Mouse (Mus musculus): Measurements from ENCODE around the gene Ltbp4. TPM values are rescaled to one million over a fixed set of nuclear protein-coding genes. Genes with fewer than 3 reads are reported as not detected.

Ltbp4 gene
- polyA plus RNA-seq, 1 experiment = 28.2 TPM

GRCm38 (mm10) chr7:27326101-27326880 is 11.2 kb downstream of the Ltbp4 start:
- no peaks in the 10 kb centered on the region; the same call in 1 of the 2 replicates for H3K27me3 ChIP-seq (ENCODE audit: control insufficient read depth, insufficient read depth, low read length)
- TF ChIP-seq CTCF (IDR thresholded peaks at IDR 0.05; ENCODE audit: borderline replicate concordance, insufficient read depth, low read depth, low read length) (no peak), POLR2A (IDR thresholded peaks at IDR 0.05; ENCODE audit: borderline replicate concordance, insufficient read depth, low read length) (no peak)
- H3K4me3 ChIP-seq (replicated peaks; ENCODE audit: insufficient read depth, low read depth, low read length) = no peak overlapping the region
- WGBS = 77% methylated on average over 34 of the region's 34 CpGs
- DNase-seq = peak; percentile 65 to 75
- peaks cover 11% of the 10 kb centered on the region for H3K4me1 ChIP-seq (ENCODE audit: control insufficient read depth, insufficient read depth, low read length)
- no peak overlapping the region for H3K27ac ChIP-seq (ENCODE audit: insufficient read depth, low read length)

- Histone ChIP-seq H3K4me3 (replicated peaks; ENCODE audit: insufficient read depth, low read depth, low read length) (peak overlapping the region; percentile 12), H3K27ac (ENCODE audit: insufficient read depth, low read length) (no peak overlapping the region), H3K4me1 (ENCODE audit: control insufficient read depth, insufficient read depth, low read length) (peaks cover 7% of the 10 kb centered on the region), H3K27me3 (ENCODE audit: control insufficient read depth, insufficient read depth, low read length) (no peaks in the 10 kb centered on the region; the same call in 1 of the 2 replicates)
- WGBS = 8% methylated on average over 24 of the region's 24 CpGs
- peak; percentile 61 to 68 for DNase-seq
- TF ChIP-seq CTCF (IDR thresholded peaks at IDR 0.05; ENCODE audit: borderline replicate concordance, insufficient read depth, low read depth, low read length) (no peak), POLR2A (IDR thresholded peaks at IDR 0.05; ENCODE audit: borderline replicate concordance, insufficient read depth, low read length) (no peak)
Measured at GRCm38 (mm10) chr7:27325697-27326096, 11.8 kb downstream of the Ltbp4 start.

- TF ChIP-seq CTCF (IDR thresholded peaks at IDR 0.05; ENCODE audit: borderline replicate concordance, insufficient read depth, low read depth, low read length) (no peak), POLR2A (IDR thresholded peaks at IDR 0.05; ENCODE audit: borderline replicate concordance, insufficient read depth, low read length) (no peak)
- no peaks in the 10 kb centered on the region for H3K27me3 ChIP-seq (ENCODE audit: control insufficient read depth, insufficient read depth, low read length)
- no peak for DNase-seq
- H3K4me1 ChIP-seq (ENCODE audit: control insufficient read depth, insufficient read depth, low read length) = peaks cover 7% of the 10 kb centered on the region
- H3K27ac ChIP-seq (ENCODE audit: insufficient read depth, low read length) = no peak overlapping the region
- WGBS = 47% methylated on average over 18 of the region's 20 CpGs
- H3K4me3 ChIP-seq (replicated peaks; ENCODE audit: insufficient read depth, low read depth, low read length) = no peak overlapping the region
Measured at GRCm38 (mm10) chr7:27324928-27325327, 12.6 kb downstream of the Ltbp4 start.

GRCm38 (mm10) chr7:27324161-27324560 is 13.3 kb downstream of the Ltbp4 start:
- H3K27me3 ChIP-seq (ENCODE audit: control insufficient read depth, insufficient read depth, low read length) = no peaks in the 10 kb centered on the region
- no peak for DNase-seq
- H3K4me3 ChIP-seq (replicated peaks; ENCODE audit: insufficient read depth, low read depth, low read length) = no peak overlapping the region
- H3K27ac ChIP-seq (ENCODE audit: insufficient read depth, low read length) = no peak overlapping the region
- 97% methylated on average over 11 of the region's 11 CpGs for WGBS
- 0 out of 2 replicates have a peak, but pooled peaks cover 3% of the 10 kb centered on the region for H3K4me1 ChIP-seq (ENCODE audit: control insufficient read depth, insufficient read depth, low read length)
- TF ChIP-seq POLR2A (IDR thresholded peaks at IDR 0.05; ENCODE audit: borderline replicate concordance, insufficient read depth, low read length) = no peak
- no peak for TF ChIP-seq CTCF (IDR thresholded peaks at IDR 0.05; ENCODE audit: borderline replicate concordance, insufficient read depth, low read depth, low read length)

GRCm38 (mm10) chr7:27323001-27323400 is 14.5 kb downstream of the Ltbp4 start:
- Histone ChIP-seq H3K4me3 (replicated peaks; ENCODE audit: insufficient read depth, low read depth, low read length) (no peak overlapping the region), H3K27ac (ENCODE audit: insufficient read depth, low read length) (no peak overlapping the region), H3K27me3 (ENCODE audit: control insufficient read depth, insufficient read depth, low read length) (no peaks in the 10 kb centered on the region), H3K4me1 (ENCODE audit: control insufficient read depth, insufficient read depth, low read length) (0 out of 2 replicates have a peak, but pooled peaks cover 3% of the 10 kb centered on the region)
- DNase-seq = no peak
- TF ChIP-seq CTCF (IDR thresholded peaks at IDR 0.05; ENCODE audit: borderline replicate concordance, insufficient read depth, low read depth, low read length) = no peak
- TF ChIP-seq POLR2A (IDR thresholded peaks at IDR 0.05; ENCODE audit: borderline replicate concordance, insufficient read depth, low read length) = no peak
- 77% methylated on average over 5 of the region's 5 CpGs for whole genome bisulfite sequencing

GRCm38 (mm10) chr7:27322291-27322690 is 15.2 kb downstream of the Ltbp4 start:
- WGBS = 38% methylated on average over 13 of the region's 13 CpGs
- TF ChIP-seq CTCF (IDR thresholded peaks at IDR 0.05; ENCODE audit: borderline replicate concordance, insufficient read depth, low read depth, low read length) (no peak), POLR2A (IDR thresholded peaks at IDR 0.05; ENCODE audit: borderline replicate concordance, insufficient read depth, low read length) (no peak)
- Histone ChIP-seq H3K27me3 (ENCODE audit: control insufficient read depth, insufficient read depth, low read length) (no peaks in the 10 kb centered on the region), H3K27ac (ENCODE audit: insufficient read depth, low read length) (no peak overlapping the region), H3K4me3 (replicated peaks; ENCODE audit: insufficient read depth, low read depth, low read length) (no peak overlapping the region), H3K4me1 (ENCODE audit: control insufficient read depth, insufficient read depth, low read length) (0 out of 2 replicates have a peak, but pooled peaks cover 3% of the 10 kb centered on the region)
- DNase-seq = no peak

- H3K4me1 ChIP-seq (ENCODE audit: control insufficient read depth, insufficient read depth, low read length) = peaks cover 5% of the 10 kb centered on the region
- 76% methylated on average over 22 of the region's 22 CpGs for WGBS
- H3K27ac ChIP-seq (ENCODE audit: insufficient read depth, low read length) = no peak overlapping the region
- H3K27me3 ChIP-seq (ENCODE audit: control insufficient read depth, insufficient read depth, low read length) = no peaks in the 10 kb centered on the region
- H3K4me3 ChIP-seq (replicated peaks; ENCODE audit: insufficient read depth, low read depth, low read length) = no peak overlapping the region
- TF ChIP-seq CTCF (IDR thresholded peaks at IDR 0.05; ENCODE audit: borderline replicate concordance, insufficient read depth, low read depth, low read length) (no peak), POLR2A (IDR thresholded peaks at IDR 0.05; ENCODE audit: borderline replicate concordance, insufficient read depth, low read length) (no peak)
- no peak for DNase-seq
Measured at GRCm38 (mm10) chr7:27319411-27319810, 18.1 kb downstream of the Ltbp4 start.

GRCm38 (mm10) chr7:27315958-27316357 is 21.5 kb downstream of the Ltbp4 start:
- Histone ChIP-seq H3K27me3 (ENCODE audit: control insufficient read depth, insufficient read depth, low read length) (no peaks in the 10 kb centered on the region), H3K4me1 (ENCODE audit: control insufficient read depth, insufficient read depth, low read length) (peaks cover 5% of the 10 kb centered on the region), H3K27ac (ENCODE audit: insufficient read depth, low read length) (no peak overlapping the region), H3K4me3 (replicated peaks; ENCODE audit: insufficient read depth, low read depth, low read length) (no peak overlapping the region)
- WGBS = 3% methylated on average over 7 of the region's 7 CpGs
- TF ChIP-seq CTCF (IDR thresholded peaks at IDR 0.05; ENCODE audit: borderline replicate concordance, insufficient read depth, low read depth, low read length) (no peak), POLR2A (IDR thresholded peaks at IDR 0.05; ENCODE audit: borderline replicate concordance, insufficient read depth, low read length) (no peak)
- peak; percentile 41 to 63 for DNase-seq

Data from cerebellum, adult 2 months (tissue).